Mouse (Mus musculus) heart, adult 2 months (tissue): ENCODE data around the gene Adh7.

Source experiments
- EP300 ChIP-seq: fragments of 200-500 bp; IDR thresholded peaks from 2 replicates; pipeline ENCODE4 v1.6.1; 2011; ENCODE audit warnings: low read depth, low read length, control low read depth; ENCODE audit not compliant: insufficient read depth
- POLR2A ChIP-seq: fragments of 200-500 bp; IDR thresholded peaks from 2 replicates; pipeline ENCODE4 v1.6.1; 2011; ENCODE audit warnings: mild to moderate bottlenecking, low read depth, low read length, control low read depth; ENCODE audit not compliant: insufficient read depth

DNA sequence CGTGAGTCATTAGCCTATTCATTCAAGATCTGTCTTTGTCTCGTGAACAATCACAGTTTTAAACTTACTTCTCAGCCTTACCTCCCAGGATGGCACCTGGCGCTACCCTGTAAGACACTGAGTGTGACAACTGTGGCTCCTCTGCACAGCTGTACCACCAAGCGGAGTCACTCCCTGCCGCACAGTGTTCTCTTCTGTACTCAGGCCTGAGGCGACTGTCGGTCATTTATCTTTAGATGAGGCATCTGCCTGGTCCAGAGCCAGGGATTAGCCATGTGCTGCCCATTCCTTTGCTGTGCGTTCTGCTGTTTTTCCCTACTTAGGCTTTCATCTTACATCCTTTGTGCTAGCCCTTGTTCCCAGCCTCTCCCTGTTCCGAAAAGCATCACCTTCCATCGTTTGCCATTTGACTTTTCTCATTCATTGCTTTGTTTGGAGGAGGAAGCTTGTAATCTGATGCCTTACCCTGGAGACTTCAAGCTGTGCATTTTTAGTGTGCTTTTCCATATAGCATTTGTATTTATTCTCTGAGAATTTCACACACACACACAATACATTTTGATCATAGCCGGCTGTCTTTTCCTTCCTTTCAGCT, 2.1 kb upstream of the Adh7 start:
- TF ChIP-seq EP300 = no peak
- TF ChIP-seq POLR2A = no peak
